Mouse (Mus musculus) layer of hippocampus, postnatal 36 days (tissue): ENCODE results near the gene Gm21985. TPM values are rescaled to one million over a fixed set of nuclear protein-coding genes. Genes with fewer than 3 reads are reported as not detected.
"Not testable (repeated sequence)": the region's sequence is repeated elsewhere in the genome, so short reads cannot be mapped to it uniquely, and the experiment has no call there.

ENCODE experiments used
- DNase-seq, 2 experiments: peaks; one replicate each; pipeline ENCODE4 v3.0.0; 2022
- total RNA-seq, 2 experiments: library from RNA; stranded (reverse); gene quantifications; 2 replicates each; pipeline ENCODE4 v1.2.3; 2021

The Gm21985 gene
- total RNA-seq, 2 experiments from 2014 or later, result 0.73 to 0.80 TPM

- no peak for DNase-seq
These were observed 127.8 kb downstream of the Gm21985 start for GRCm38 (mm10) chr2:112393958-112394357.

GRCm38 (mm10) chr2:112396649-112397048 is 130.5 kb downstream of the Gm21985 start:
- no peak for DNase-seq

- no peak for DNase-seq
These were observed 140.9 kb downstream of the Gm21985 start for GRCm38 (mm10) chr2:112407030-112407429.

GRCm38 (mm10) chr2:112425308-112425707 is 159.2 kb downstream of the Gm21985 start:
- DNase-seq, result no peak

- DNase-seq, result not testable (repeated sequence)
These were observed 162.4 kb downstream of the Gm21985 start for GRCm38 (mm10) chr2:112428534-112428933.

GRCm38 (mm10) chr2:112429665-112430064 is 163.6 kb downstream of the Gm21985 start:
- no peak for DNase-seq

- no peak for DNase-seq
These were observed 164.3 kb downstream of the Gm21985 start for GRCm38 (mm10) chr2:112430403-112430802.

GRCm38 (mm10) chr2:112432523-112432922 is 166.4 kb downstream of the Gm21985 start:
- DNase-seq, result no peak

- DNase-seq, result no peak
These were observed 167.2 kb downstream of the Gm21985 start for GRCm38 (mm10) chr2:112433359-112433758.

- no peak for DNase-seq
These were observed 170.2 kb downstream of the Gm21985 start for GRCm38 (mm10) chr2:112436292-112436691.

GRCm38 (mm10) chr2:112437589-112437988 is 171.5 kb downstream of the Gm21985 start:
- no peak for DNase-seq

GRCm38 (mm10) chr2:112443491-112443890 is 177.4 kb downstream of the Gm21985 start:
- DNase-seq, result no peak

- no peak for DNase-seq
These were observed 179.4 kb downstream of the Gm21985 start for GRCm38 (mm10) chr2:112445511-112445910.

- not testable (repeated sequence) for DNase-seq
These were observed 181.9 kb downstream of the Gm21985 start for GRCm38 (mm10) chr2:112448046-112448445.

- no peak for DNase-seq
These were observed 182.5 kb downstream of the Gm21985 start for GRCm38 (mm10) chr2:112448510-112449059.

GRCm38 (mm10) chr2:112449597-112450296 is 183.6 kb downstream of the Gm21985 start:
- no peak for DNase-seq

- not testable (repeated sequence) for DNase-seq
These were observed 186.4 kb downstream of the Gm21985 start for GRCm38 (mm10) chr2:112452513-112452912.

- no peak for DNase-seq
These were observed 188.2 kb downstream of the Gm21985 start for GRCm38 (mm10) chr2:112454125-112454861.

GRCm38 (mm10) chr2:112454862-112455564 is 188.9 kb downstream of the Gm21985 start, which contains the start of gene Emc7:
Emc7 (plus strand) TSS chr2:112454997.
- DNase-seq, result peak; percentile 97 to 99
